Mouse (Mus musculus) kidney, embryonic 14.5 days (tissue): Measurements from ENCODE around the gene Trp53bp1. TPM values are rescaled to one million over a fixed set of nuclear protein-coding genes. Genes with fewer than 3 reads are reported as not detected.

Experiments used
- polyA plus RNA-seq: library from polyadenylated mRNA; unstranded; fragments of >200 nt; fragmentation: Nextera tagmentation; extraction: Ambion mirVana; gene quantifications from 2 replicates; pipeline ENCODE4 v1.2.1, GENCODE M21; 2014

The Trp53bp1 gene
- polyA plus RNA-seq, 1 experiment from 2014 or later, result 91.9 TPM

Other genes with a start within 250 kb of the Trp53bp1 start
- 0.53 and 0.93 TPM in 2 replicates for gene Epb42, start 234.3 kb downstream of the Trp53bp1 start, polyA plus RNA-seq
- gene Tgm5, start 185.6 kb downstream of the Trp53bp1 start, polyA plus RNA-seq, result 8.4 and 9.3 TPM in 2 replicates
- gene Tgm7, start 161.6 kb downstream of the Trp53bp1 start, polyA plus RNA-seq, result 0.12 and 0.14 TPM in 2 replicates
- 16.0 and 22.7 TPM in 2 replicates for gene Adal, start 131.0 kb downstream of the Trp53bp1 start, polyA plus RNA-seq
- gene Lcmt2, start 130.8 kb downstream of the Trp53bp1 start, polyA plus RNA-seq, result 15.0 and 22.1 TPM in 2 replicates
- gene Tubgcp4, start 100.8 kb downstream of the Trp53bp1 start, polyA plus RNA-seq, result 36.4 and 59.9 TPM in 2 replicates
- gene Zscan29, start 100.3 kb downstream of the Trp53bp1 start, polyA plus RNA-seq, result 9.6 and 13.3 TPM in 2 replicates
- 5.8 and 7.0 TPM in 2 replicates for gene Map1a, start 18.2 kb upstream of the Trp53bp1 start, polyA plus RNA-seq
- 10.1 and 13.3 TPM in 2 replicates for gene Ppip5k1, start 84.0 kb upstream of the Trp53bp1 start, polyA plus RNA-seq
- 3.3 and 7.9 TPM in 2 replicates for gene Ckmt1, start 86.3 kb upstream of the Trp53bp1 start, polyA plus RNA-seq
- gene Strc, start 115.8 kb upstream of the Trp53bp1 start, polyA plus RNA-seq, result not detected in 2 replicates
- 542 and 571 TPM in 2 replicates for gene Pdia3, start 142.4 kb upstream of the Trp53bp1 start, polyA plus RNA-seq
- 2.2 and 2.8 TPM in 2 replicates for gene Catsper2, start 142.4 kb upstream of the Trp53bp1 start, polyA plus RNA-seq
- 12.0 and 12.2 TPM in 2 replicates for gene Ell3, start 172.9 kb upstream of the Trp53bp1 start, polyA plus RNA-seq
- 522 and 664 TPM in 2 replicates for gene Serf2, start 177.8 kb upstream of the Trp53bp1 start, polyA plus RNA-seq
- 116 and 147 TPM in 2 replicates for gene Hypk, start 181.9 kb upstream of the Trp53bp1 start, polyA plus RNA-seq
- 0.20 and 0.24 TPM in 2 replicates for gene Serinc4, start 185.4 kb upstream of the Trp53bp1 start, polyA plus RNA-seq
- 47.8 and 53.2 TPM in 2 replicates for gene Mfap1b, start 202.7 kb upstream of the Trp53bp1 start, polyA plus RNA-seq
- 21.5 and 28.0 TPM in 2 replicates for gene Mfap1a, start 235.3 kb upstream of the Trp53bp1 start, polyA plus RNA-seq
- 11.0 and 11.9 TPM in 2 replicates for gene Wdr76, start 235.3 kb upstream of the Trp53bp1 start, polyA plus RNA-seq